Comparison of ENCODE assay signal across 9 mouse cellular contexts in genomic region chr12:106008348-106009050, GRCm38 (mm10). TPM values are rescaled to one million over a fixed set of nuclear protein-coding genes. Genes with fewer than 3 reads are reported as not detected.
A peak's percentile ranks its signal among the peaks of the same experiment; 100 is the strongest.
DNase-seq lines count a peak whose midpoint lies in the region.
"Had no signal": no experiment of that assay in that cellular context is flagged by ENCODE, and none has a peak within 500 bp of the region (broad histone marks: within the 10 kb centered on the region; RNA-seq: fewer than 3 reads in every experiment).

No protein-coding gene starts in this region.

- no peaks in the 10 kb centered on the region for H3K36me3 ChIP-seq in heart, embryonic 10.5 days

- WGBS in heart, embryonic 10.5 days: 69% methylated on average over 22 of the region's 22 CpGs

- H3K4me1 ChIP-seq in heart, embryonic 10.5 days: peaks cover 10% of the 10 kb centered on the region; the same call in 1 of the 2 replicates

- DNase-seq in layer of hippocampus, adult 11-12 months (ENCODE audit: low spot score): peak; percentile 76
- DNase-seq in layer of hippocampus, postnatal 25 days (ENCODE audit: extremely low spot score in 1 of 2, low spot score in 1 of 2): no peak
- DNase-seq in heart, embryonic 10.5 days (ENCODE audit: low spot score): no peak
- DNase-seq in layer of hippocampus, adult 9-11 months: peak; percentile 89
- DNase-seq in telencephalon, adult 2 months (ENCODE audit: low read depth, low spot score): peak; percentile 60
- no peak for DNase-seq in urinary bladder, postnatal 4 days (ENCODE audit: low spot score in 2 of 2)
- DNase-seq in kidney, postnatal 36 days: no peak
- no peak for DNase-seq in cerebellum, adult 8-10 months

- H3K27ac ChIP-seq in heart, embryonic 10.5 days: 0 out of 2 replicates have a peak overlapping the region, but pooled peaks have one; percentile 19
- H3K27ac ChIP-seq: liver, embryonic 14.5 days had no signal

- no peaks in the 10 kb centered on the region for H3K9me3 ChIP-seq in heart, embryonic 10.5 days

- no peaks in the 10 kb centered on the region for H3K27me3 ChIP-seq in heart, embryonic 10.5 days (ENCODE audit: insufficient read depth, poor library complexity, severe bottlenecking)

- H3K4me3 ChIP-seq in heart, embryonic 10.5 days: no peak overlapping the region

RNA-seq across cellular contexts. Expression of gene Vrk1, which starts 1.5 kb away (rescaled TPM):
- total RNA-seq in layer of hippocampus, postnatal 25 days (2021): 10 to 100 TPM; 16.6 to 17.7 TPM
- 62.9 and 76.4 TPM in 2 replicates for polyA plus RNA-seq in heart, embryonic 10.5 days (2016; fragmentation: Nextera tagmentation; extraction: Ambion mirVana)

Comparison
In these comparisons a context has a peak if more than half of its experiments do, and no peak if none do; other contexts are left out.
1. DNase-seq: peak in layer of hippocampus, adult 11-12 months (single experiment), layer of hippocampus, adult 9-11 months (single experiment) and telencephalon, adult 2 months (single experiment); none in layer of hippocampus, postnatal 25 days (0 of 2), heart, embryonic 10.5 days (single experiment), urinary bladder, postnatal 4 days (0 of 2), kidney, postnatal 36 days (0 of 2) and cerebellum, adult 8-10 months (single experiment).